Mouse (Mus musculus): ENCODE measurements around the gene Fam207a. TPM values are rescaled to one million over a fixed set of nuclear protein-coding genes. Genes with fewer than 3 reads are reported as not detected.

The Fam207a gene
- polyA plus RNA-seq, 1 experiment from 2014 or later, result 23.0 TPM

DNA sequence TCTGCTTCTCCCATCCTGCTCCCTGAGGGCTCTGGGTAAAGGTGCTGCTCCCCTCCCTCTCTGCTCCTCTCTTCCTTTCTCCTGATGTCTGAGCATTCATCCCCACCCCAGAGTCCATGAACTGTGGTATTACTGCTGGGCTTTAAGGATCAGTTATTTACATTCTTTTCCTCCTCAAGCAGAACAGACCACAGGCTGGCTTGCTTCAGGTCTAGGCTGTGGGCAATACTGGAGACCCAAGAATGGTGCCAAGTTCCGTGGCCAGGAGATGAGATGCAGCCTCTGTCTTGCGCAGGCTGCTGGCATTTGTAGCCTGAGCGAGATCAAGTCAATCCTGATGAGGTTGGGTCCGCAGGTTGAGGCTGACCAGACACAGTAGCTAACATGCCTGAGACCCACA is 63.8 kb downstream of the Fam207a start:
- Histone ChIP-seq H3K9me3 (ENCODE audit: control insufficient read depth, low read length) (no peaks in the 10 kb centered on the region), H3K4me3 (ENCODE audit: control insufficient read depth in 1 of 2, insufficient read depth in 1 of 2, low read depth in 1 of 2, low read length in 2 of 2) (no peak overlapping the region), H3K27ac (replicated peaks in 1 of 2; ENCODE audit: control insufficient read depth in 1 of 2, insufficient read depth in 1 of 2, low read depth in 2 of 2, low read length in 2 of 2) (no peak overlapping the region), H3K4me1 (ENCODE audit: control insufficient read depth in 2 of 2, insufficient read depth in 2 of 2, low read length in 2 of 2) (peaks cover 52 to 53% of the 10 kb centered on the region in 2 experiments), H3K27me3 (ENCODE audit: control insufficient read depth, insufficient read depth, low read length) (no peaks in the 10 kb centered on the region), H3K4me2 (ENCODE audit: low read length) (no peak overlapping the region), H3K9ac (ENCODE audit: low read length) (no peak overlapping the region), H3K36me3 (ENCODE audit: control insufficient read depth, insufficient read depth, low read length) (no peaks in the 10 kb centered on the region)
- no peak for ATAC-seq (ENCODE audit: insufficient number of reproducible peaks, insufficient read depth, low FRiP score, low read depth)
- WGBS, result 65% methylated on average over 4 of the region's 4 CpGs

DNA sequence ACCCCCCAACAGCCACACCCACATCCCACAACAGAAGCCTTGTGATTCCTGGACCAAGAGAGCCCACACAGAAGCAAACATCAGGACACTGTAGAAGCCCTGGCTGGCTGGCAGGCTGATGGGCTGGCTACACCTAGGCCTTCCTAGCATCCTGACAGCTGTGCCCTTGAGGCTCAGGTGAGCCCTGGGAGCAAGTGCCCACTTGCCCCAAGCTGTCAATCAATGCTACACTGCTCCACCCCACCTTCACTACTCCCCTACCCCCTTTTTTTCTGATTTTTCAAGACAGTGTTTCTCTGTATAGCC is 65.5 kb downstream of the Fam207a start:
- H3K9ac ChIP-seq (ENCODE audit: low read length), result peak overlapping the region; percentile 54; the same call in 1 of the 2 replicates
- H3K4me2 ChIP-seq (ENCODE audit: low read length), result peak overlapping the region; percentile 62
- no peaks in the 10 kb centered on the region for H3K27me3 ChIP-seq (ENCODE audit: control insufficient read depth, insufficient read depth, low read length)
- ATAC-seq (ENCODE audit: insufficient number of reproducible peaks, insufficient read depth, low FRiP score, low read depth), result no peak
- H3K9me3 ChIP-seq (ENCODE audit: control insufficient read depth, low read length), result peaks cover 3% of the 10 kb centered on the region
- no peak overlapping the region for H3K4me3 ChIP-seq (ENCODE audit: control insufficient read depth in 1 of 2, insufficient read depth in 1 of 2, low read depth in 1 of 2, low read length in 2 of 2)
- no peaks in the 10 kb centered on the region for H3K36me3 ChIP-seq (ENCODE audit: control insufficient read depth, insufficient read depth, low read length)
- peak overlapping the region; percentile 43 to 81 for H3K27ac ChIP-seq (replicated peaks in 1 of 2; ENCODE audit: control insufficient read depth in 1 of 2, insufficient read depth in 1 of 2, low read depth in 2 of 2, low read length in 2 of 2)
- H3K4me1 ChIP-seq (ENCODE audit: control insufficient read depth in 2 of 2, insufficient read depth in 2 of 2, low read length in 2 of 2), result peaks cover 35 to 38% of the 10 kb centered on the region in 2 experiments

DNA sequence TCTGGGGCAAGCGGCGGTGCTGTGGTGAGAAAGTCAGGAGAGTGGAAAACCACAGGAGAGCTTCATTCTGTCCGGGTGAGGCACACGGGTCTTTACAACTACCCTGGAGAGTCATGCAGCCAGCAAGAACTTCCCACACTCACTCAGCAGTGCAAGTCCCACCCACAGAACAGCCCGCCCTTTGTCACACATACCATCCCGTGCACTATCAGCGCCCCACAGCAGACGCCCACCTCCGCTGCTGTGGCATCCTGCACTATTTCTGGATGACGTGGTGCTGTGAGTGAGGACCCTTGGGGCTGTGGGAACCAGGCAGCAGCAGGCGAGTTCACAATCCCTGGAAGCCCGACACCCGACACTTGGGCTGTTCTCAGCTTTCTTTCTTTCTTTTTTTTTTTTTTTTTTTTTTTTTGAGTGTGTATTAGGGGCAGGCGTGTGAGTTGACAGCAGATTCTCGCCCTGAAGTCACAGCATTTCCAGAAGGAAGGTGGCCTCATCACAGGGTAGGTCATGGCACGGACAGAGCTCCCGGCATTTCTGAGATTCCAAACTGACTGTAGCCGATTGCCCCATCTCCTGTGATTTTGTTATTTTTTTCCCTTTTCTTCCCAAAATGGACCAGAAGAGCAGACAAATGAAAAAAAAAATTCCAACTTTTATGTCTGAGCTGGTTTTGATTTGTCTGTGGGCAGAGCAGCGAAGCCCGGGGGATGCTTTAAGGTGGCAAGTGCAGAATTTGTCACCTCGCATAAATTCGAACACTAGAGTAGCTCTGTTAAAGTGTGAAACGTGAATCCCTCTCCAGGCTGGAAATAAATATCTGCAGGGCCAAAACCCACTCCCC is 66.0 kb downstream of the Fam207a start:
- Histone ChIP-seq H3K4me3 (ENCODE audit: control insufficient read depth in 1 of 2, insufficient read depth in 1 of 2, low read depth in 1 of 2, low read length in 2 of 2) (peak overlapping the region; percentile 17 to 21), H3K27ac (replicated peaks in 1 of 2; ENCODE audit: control insufficient read depth in 1 of 2, insufficient read depth in 1 of 2, low read depth in 2 of 2, low read length in 2 of 2) (peak overlapping the region; percentile 80 to 81), H3K36me3 (ENCODE audit: control insufficient read depth, insufficient read depth, low read length) (no peaks in the 10 kb centered on the region), H3K4me2 (ENCODE audit: low read length) (peak overlapping the region; percentile 62), H3K9ac (ENCODE audit: low read length) (peak overlapping the region; percentile 54; the same call in 1 of the 2 replicates), H3K27me3 (ENCODE audit: control insufficient read depth, insufficient read depth, low read length) (no peaks in the 10 kb centered on the region), H3K4me1 (ENCODE audit: control insufficient read depth in 2 of 2, insufficient read depth in 2 of 2, low read length in 2 of 2) (peaks cover 31 to 34% of the 10 kb centered on the region in 2 experiments), H3K9me3 (ENCODE audit: control insufficient read depth, low read length) (peaks cover 6% of the 10 kb centered on the region)
- peak; percentile 55 for ATAC-seq (ENCODE audit: insufficient number of reproducible peaks, insufficient read depth, low FRiP score, low read depth)
- WGBS, result 9% methylated on average over 23 of the region's 23 CpGs

DNA sequence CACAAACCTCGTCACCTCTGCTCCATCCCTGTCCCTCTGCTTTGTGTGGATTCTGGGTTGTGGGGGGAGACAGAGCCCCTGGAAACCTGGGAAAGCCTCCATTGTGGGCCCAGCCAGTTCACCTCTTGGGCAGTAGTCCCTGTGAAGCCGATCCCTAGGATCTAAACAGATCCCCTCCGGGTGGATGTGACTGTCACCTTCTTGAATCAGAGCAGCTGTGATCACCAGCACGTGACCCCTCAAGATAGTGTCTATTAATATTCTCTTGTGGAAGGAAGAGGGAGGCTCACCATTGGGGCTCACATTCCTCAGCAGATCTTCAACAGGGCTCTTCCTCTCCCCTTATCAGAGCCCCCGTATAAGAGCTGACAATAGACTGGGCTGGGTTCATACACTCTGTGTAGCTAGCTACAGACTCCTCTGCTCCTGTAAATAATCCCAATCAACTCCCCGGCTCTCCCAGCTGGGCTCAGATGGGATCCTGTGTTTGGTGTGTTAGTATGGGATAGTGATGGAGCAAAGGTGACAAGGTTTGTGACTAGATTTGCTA is 66.8 kb downstream of the Fam207a start:
- H3K27me3 ChIP-seq (ENCODE audit: control insufficient read depth, insufficient read depth, low read length), result no peaks in the 10 kb centered on the region
- H3K4me1 ChIP-seq (ENCODE audit: control insufficient read depth in 2 of 2, insufficient read depth in 2 of 2, low read length in 2 of 2), result peaks cover 31 to 32% of the 10 kb centered on the region in 2 experiments
- ATAC-seq (ENCODE audit: insufficient number of reproducible peaks, insufficient read depth, low FRiP score, low read depth), result peak; percentile 31; the same call in 1 of the 2 replicates
- peaks cover 6% of the 10 kb centered on the region for H3K9me3 ChIP-seq (ENCODE audit: control insufficient read depth, low read length)
- peak overlapping the region; percentile 54 for H3K9ac ChIP-seq (ENCODE audit: low read length)
- H3K4me3 ChIP-seq (ENCODE audit: control insufficient read depth in 1 of 2, insufficient read depth in 1 of 2, low read depth in 1 of 2, low read length in 2 of 2), result peak overlapping the region; percentile 17 to 21; a peak in 1 of 4 replicates
- no peaks in the 10 kb centered on the region for H3K36me3 ChIP-seq (ENCODE audit: control insufficient read depth, insufficient read depth, low read length)
- peak overlapping the region; percentile 62 for H3K4me2 ChIP-seq (ENCODE audit: low read length)
- 20% methylated on average over 6 of the region's 6 CpGs for WGBS
- H3K27ac ChIP-seq (replicated peaks in 1 of 2; ENCODE audit: control insufficient read depth in 1 of 2, insufficient read depth in 1 of 2, low read depth in 2 of 2, low read length in 2 of 2), result peak overlapping the region; percentile 80 to 81

DNA sequence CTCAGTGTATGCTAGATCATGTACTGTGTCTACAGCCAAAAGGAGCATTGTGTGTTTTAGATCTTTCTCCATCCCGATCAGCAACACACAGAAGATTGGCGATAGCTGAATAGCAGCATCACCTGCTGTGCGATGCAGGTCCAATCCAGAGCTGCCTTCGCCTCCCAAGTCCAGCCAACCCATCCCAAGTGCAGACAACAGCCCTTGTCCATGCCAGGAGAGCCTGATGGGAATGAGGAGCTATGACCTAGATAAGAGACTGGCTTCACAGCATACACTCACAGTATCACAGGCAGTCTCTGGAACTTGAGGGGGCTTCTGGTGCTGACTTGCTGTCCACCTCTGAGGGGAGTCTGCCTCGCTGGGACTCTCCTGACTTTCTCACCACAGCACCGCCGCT is 67.4 kb downstream of the Fam207a start:
- Histone ChIP-seq H3K4me3 (ENCODE audit: control insufficient read depth in 1 of 2, insufficient read depth in 1 of 2, low read depth in 1 of 2, low read length in 2 of 2) (no peak overlapping the region), H3K9ac (ENCODE audit: low read length) (peak overlapping the region; percentile 28), H3K27ac (replicated peaks in 1 of 2; ENCODE audit: control insufficient read depth in 1 of 2, insufficient read depth in 1 of 2, low read depth in 2 of 2, low read length in 2 of 2) (peak overlapping the region; percentile 80 to 81), H3K27me3 (ENCODE audit: control insufficient read depth, insufficient read depth, low read length) (no peaks in the 10 kb centered on the region), H3K4me2 (ENCODE audit: low read length) (no peak overlapping the region), H3K9me3 (ENCODE audit: control insufficient read depth, low read length) (peaks cover 6% of the 10 kb centered on the region), H3K36me3 (ENCODE audit: control insufficient read depth, insufficient read depth, low read length) (no peaks in the 10 kb centered on the region), H3K4me1 (ENCODE audit: control insufficient read depth in 2 of 2, insufficient read depth in 2 of 2, low read length in 2 of 2) (peaks cover 31 to 32% of the 10 kb centered on the region in 2 experiments)
- no peak for ATAC-seq (ENCODE audit: insufficient number of reproducible peaks, insufficient read depth, low FRiP score, low read depth)
- 54% methylated on average over 7 of the region's 7 CpGs for WGBS

DNA sequence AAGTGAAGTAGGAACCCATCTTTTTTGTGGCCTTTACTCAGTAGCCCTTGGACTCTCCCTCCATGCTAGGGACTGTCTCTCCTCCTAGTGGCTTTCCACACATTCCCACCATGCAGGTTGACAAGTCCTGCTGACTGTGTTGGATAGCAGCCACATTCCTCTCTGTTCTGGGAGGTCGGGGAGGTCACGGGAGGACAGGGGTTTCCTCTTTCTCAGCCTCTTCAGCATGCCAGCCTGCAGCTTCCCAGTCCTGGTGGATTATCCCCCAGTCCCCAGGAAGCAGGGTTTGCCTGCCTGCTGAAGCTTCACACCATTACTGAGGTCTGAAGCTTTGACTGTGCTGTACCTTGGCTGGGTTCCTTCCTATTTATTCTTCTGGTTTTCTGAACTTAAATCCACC is 67.8 kb downstream of the Fam207a start:
- Histone ChIP-seq H3K27me3 (ENCODE audit: control insufficient read depth, insufficient read depth, low read length) (no peaks in the 10 kb centered on the region), H3K9ac (ENCODE audit: low read length) (no peak overlapping the region), H3K4me1 (ENCODE audit: control insufficient read depth in 2 of 2, insufficient read depth in 2 of 2, low read length in 2 of 2) (peaks cover 31 to 32% of the 10 kb centered on the region in 2 experiments), H3K4me2 (ENCODE audit: low read length) (no peak overlapping the region), H3K4me3 (ENCODE audit: control insufficient read depth in 1 of 2, insufficient read depth in 1 of 2, low read depth in 1 of 2, low read length in 2 of 2) (no peak overlapping the region), H3K27ac (replicated peaks in 1 of 2; ENCODE audit: control insufficient read depth in 1 of 2, insufficient read depth in 1 of 2, low read depth in 2 of 2, low read length in 2 of 2) (peak overlapping the region; percentile 80 to 81; a peak in 3 of 4 replicates), H3K9me3 (ENCODE audit: control insufficient read depth, low read length) (peaks cover 6% of the 10 kb centered on the region), H3K36me3 (ENCODE audit: control insufficient read depth, insufficient read depth, low read length) (no peaks in the 10 kb centered on the region)
- peak; percentile 36; the same call in 1 of the 2 replicates for ATAC-seq (ENCODE audit: insufficient number of reproducible peaks, insufficient read depth, low FRiP score, low read depth)
- 6% methylated on average over 2 of the region's 2 CpGs for WGBS

DNA sequence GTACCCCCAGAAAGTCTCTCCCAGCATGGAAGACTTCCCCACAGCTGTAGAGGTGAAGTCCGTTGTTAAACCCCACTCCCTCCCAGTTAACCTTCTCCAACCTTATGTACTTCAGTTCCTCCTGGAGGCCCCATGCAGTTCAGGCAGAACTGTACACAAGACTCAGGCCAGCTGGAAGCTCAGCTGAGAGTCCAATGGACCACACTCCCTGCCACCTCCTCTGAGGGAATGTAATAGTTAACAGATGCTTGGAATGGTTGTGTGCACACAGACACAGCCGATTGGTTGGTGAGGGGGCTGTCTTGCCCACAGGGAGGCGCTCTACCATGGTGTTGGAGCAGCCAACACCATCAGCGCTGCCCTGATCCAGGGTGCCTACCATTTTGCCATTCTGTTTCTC is 73.3 kb downstream of the Fam207a start:
- Histone ChIP-seq H3K9ac (ENCODE audit: low read length) (no peak overlapping the region), H3K27ac (replicated peaks in 1 of 2; ENCODE audit: control insufficient read depth in 1 of 2, insufficient read depth in 1 of 2, low read depth in 2 of 2, low read length in 2 of 2) (peak overlapping the region; percentile 4 to 66; a peak in 2 of 4 replicates), H3K9me3 (ENCODE audit: control insufficient read depth, low read length) (peaks cover 6% of the 10 kb centered on the region), H3K36me3 (ENCODE audit: control insufficient read depth, insufficient read depth, low read length) (no peaks in the 10 kb centered on the region), H3K27me3 (ENCODE audit: control insufficient read depth, insufficient read depth, low read length) (no peaks in the 10 kb centered on the region), H3K4me2 (ENCODE audit: low read length) (0 out of 2 replicates have a peak overlapping the region, but pooled peaks have one; percentile 42), H3K4me3 (ENCODE audit: control insufficient read depth in 1 of 2, insufficient read depth in 1 of 2, low read depth in 1 of 2, low read length in 2 of 2) (no peak overlapping the region), H3K4me1 (ENCODE audit: control insufficient read depth in 2 of 2, insufficient read depth in 2 of 2, low read length in 2 of 2) (peaks cover 22 to 24% of the 10 kb centered on the region in 2 experiments)
- ATAC-seq (ENCODE audit: insufficient number of reproducible peaks, insufficient read depth, low FRiP score, low read depth), result no peak
- 77% methylated on average over 4 of the region's 4 CpGs for WGBS
